In genomic region chr11:78182450-78182849, GRCm38 (mm10) we compare ENCODE assay signal across 8 mouse cellular contexts. TPM values are rescaled to one million over a fixed set of nuclear protein-coding genes. Genes with fewer than 3 reads are reported as not detected.
DNase-seq lines count a peak whose midpoint lies in the region; ATAC-seq and TF ChIP-seq lines count a peak whose summit lies in the region.

No protein-coding gene starts in this region.

- peaks cover 11% of the 10 kb centered on the region for H3K27me3 ChIP-seq in megakaryocyte, embryonic 14.5 days (replicated peaks)
- H3K27me3 ChIP-seq in forebrain, embryonic 10.5 days (ENCODE audit: poor library complexity, severe bottlenecking): no peaks in the 10 kb centered on the region
- no peaks in the 10 kb centered on the region for H3K27me3 ChIP-seq in limb, embryonic 12.5 days
- no peaks in the 10 kb centered on the region for H3K27me3 ChIP-seq in small intestine, adult 2 months (ENCODE audit: control insufficient read depth, insufficient read depth, low read length)

- H3K27ac ChIP-seq in forebrain, embryonic 10.5 days: peak overlapping the region; percentile 99
- H3K27ac ChIP-seq in limb, embryonic 12.5 days: no peak overlapping the region; the same call in 1 of the 2 replicates
- no peak overlapping the region for H3K27ac ChIP-seq in small intestine, adult 2 months (ENCODE audit: insufficient read depth, low read depth, low read length)

- peak overlapping the region; percentile 96 for H3K4me3 ChIP-seq in megakaryocyte, embryonic 14.5 days (replicated peaks)
- H3K4me3 ChIP-seq in forebrain, embryonic 10.5 days: peak overlapping the region; percentile 96
- peak overlapping the region; percentile 88 for H3K4me3 ChIP-seq in limb, embryonic 12.5 days (replicated peaks)
- H3K4me3 ChIP-seq in small intestine, adult 2 months (ENCODE audit: low read depth, low read length): peak overlapping the region; percentile 74

- H3K4me1 ChIP-seq in megakaryocyte, embryonic 14.5 days: peaks cover 56% of the 10 kb centered on the region
- H3K4me1 ChIP-seq in forebrain, embryonic 10.5 days: peaks cover 57% of the 10 kb centered on the region
- H3K4me1 ChIP-seq in limb, embryonic 12.5 days (replicated peaks): peaks cover 46% of the 10 kb centered on the region
- peaks cover 9% of the 10 kb centered on the region; the same call in 1 of the 2 replicates for H3K4me1 ChIP-seq in small intestine, adult 2 months (ENCODE audit: control insufficient read depth, insufficient read depth, insufficient read length, low read length)

- TF ChIP-seq CTCF in small intestine, adult 2 months (IDR thresholded peaks at IDR 0.05; ENCODE audit: extremely low read depth, insufficient read length, insufficient replicate concordance, low read depth, low read length): no peak

- DNase-seq in forebrain, embryonic 10.5 days (ENCODE audit: extremely low spot score, low spot score): no peak
- DNase-seq in urinary bladder, postnatal 25 days (ENCODE audit: low spot score): no peak
- no peak for DNase-seq in layer of hippocampus, adult 9-10 months (ENCODE audit: low spot score)

- peaks cover 33% of the 10 kb centered on the region for H3K36me3 ChIP-seq in megakaryocyte, embryonic 14.5 days (replicated peaks; ENCODE audit: low read length)
- H3K36me3 ChIP-seq in forebrain, embryonic 10.5 days (replicated peaks): peaks cover 38% of the 10 kb centered on the region
- peaks cover 30% of the 10 kb centered on the region for H3K36me3 ChIP-seq in limb, embryonic 12.5 days
- peaks cover 19% of the 10 kb centered on the region for H3K36me3 ChIP-seq in small intestine, adult 2 months (ENCODE audit: control insufficient read depth, insufficient read depth, low read length)

- H3K9ac ChIP-seq in limb, embryonic 12.5 days (replicated peaks): peak overlapping the region; percentile 92

- H3K9me3 ChIP-seq in megakaryocyte, embryonic 14.5 days: no peaks in the 10 kb centered on the region
- H3K9me3 ChIP-seq in forebrain, embryonic 10.5 days: no peaks in the 10 kb centered on the region
- H3K9me3 ChIP-seq in limb, embryonic 12.5 days: no peaks in the 10 kb centered on the region

- 13% methylated on average over 7 of the region's 7 CpGs for WGBS in forebrain, embryonic 10.5 days
- 5% methylated on average over 7 of the region's 7 CpGs for WGBS in limb, embryonic 12.5 days
- 3% methylated on average over 7 of the region's 7 CpGs for WGBS in small intestine, adult 2 months

- ATAC-seq in megakaryocyte, adult 5-6 weeks (ENCODE audit: poor library complexity, severe bottlenecking): no peak
- no peak for ATAC-seq in limb, embryonic 12.5 days (ENCODE audit: insufficient number of reproducible peaks, insufficient read depth, low FRiP score, low TSS enrichment, low read depth)
- ATAC-seq in monocyte, adult 5-6 weeks (replicated peaks; ENCODE audit: insufficient number of reproducible peaks, low FRiP score, low TSS enrichment, poor library complexity, severe bottlenecking): no peak

- no peak for TF ChIP-seq POLR2A in small intestine, adult 2 months (IDR thresholded peaks at IDR 0.05; ENCODE audit: low read depth, low read length)

- peak overlapping the region; percentile 72 for H3K4me2 ChIP-seq in limb, embryonic 12.5 days

RNA-seq across cellular contexts. Expression of gene Rpl23a, which starts 0.9 kb away (rescaled TPM):
- 151 and 1,521 TPM in 2 replicates for polyA plus RNA-seq in megakaryocyte, embryonic 14.5 days (2012; ENCODE audit: insufficient read depth, low replicate concordance)
- 2,467 and 2,664 TPM in 2 replicates for total RNA-seq in megakaryocyte, adult 5-6 weeks (2015)
- total RNA-seq in megakaryocyte, adult 5-6 weeks (2017): 2,641 and 2,675 TPM in 2 replicates
- 1,073 and 1,096 TPM in 2 replicates for polyA plus RNA-seq in forebrain, embryonic 10.5 days (2016; fragmentation: Nextera tagmentation; extraction: Ambion mirVana)
- 1,381 and 1,432 TPM in 2 replicates for polyA plus RNA-seq in limb, embryonic 12.5 days (2016; fragmentation: Nextera tagmentation; extraction: Ambion mirVana)
- 31.9 and 66.4 TPM in 2 replicates for polyA plus RNA-seq in small intestine, adult 2 months (2012; rRNA removed)
- 1,700 to 2,580 TPM (median 2,203 TPM) in 3 replicates for total RNA-seq in monocyte, adult 5-6 weeks (2017)

RNA-seq across cellular contexts. Expression of gene Rab34, which starts 5.8 kb away (rescaled TPM):
- 4.5 TPM in 1 of 2 replicates, not detected in the other for polyA plus RNA-seq in megakaryocyte, embryonic 14.5 days (2012; ENCODE audit: insufficient read depth, low replicate concordance)
- total RNA-seq in megakaryocyte, adult 5-6 weeks (2015): not detected in 2 replicates
- 1.3 TPM in 1 of 2 replicates, not detected in the other for total RNA-seq in megakaryocyte, adult 5-6 weeks (2017)
- polyA plus RNA-seq in forebrain, embryonic 10.5 days (2016; fragmentation: Nextera tagmentation; extraction: Ambion mirVana): 70.7 and 73.3 TPM in 2 replicates
- 149 and 157 TPM in 2 replicates for polyA plus RNA-seq in limb, embryonic 12.5 days (2016; fragmentation: Nextera tagmentation; extraction: Ambion mirVana)
- polyA plus RNA-seq in small intestine, adult 2 months (2012; rRNA removed): 12.2 and 13.0 TPM in 2 replicates
- not detected in 3 replicates for total RNA-seq in monocyte, adult 5-6 weeks (2017)

RNA-seq across cellular contexts. Expression of gene Tlcd1, which starts 5.9 kb away (rescaled TPM):
- polyA plus RNA-seq in megakaryocyte, embryonic 14.5 days (2012; ENCODE audit: insufficient read depth, low replicate concordance): 35.9 and 67.9 TPM in 2 replicates
- 0.76 and 2.8 TPM in 2 replicates for total RNA-seq in megakaryocyte, adult 5-6 weeks (2015)
- 1.0 and 1.3 TPM in 2 replicates for total RNA-seq in megakaryocyte, adult 5-6 weeks (2017)
- polyA plus RNA-seq in forebrain, embryonic 10.5 days (2016; fragmentation: Nextera tagmentation; extraction: Ambion mirVana): 10.0 and 11.3 TPM in 2 replicates
- polyA plus RNA-seq in limb, embryonic 12.5 days (2016; fragmentation: Nextera tagmentation; extraction: Ambion mirVana): 11.6 and 11.9 TPM in 2 replicates
- 15.0 and 15.3 TPM in 2 replicates for polyA plus RNA-seq in small intestine, adult 2 months (2012; rRNA removed)
- 2.5 to 4.6 TPM (median 2.9 TPM) in 3 replicates for total RNA-seq in monocyte, adult 5-6 weeks (2017)

RNA-seq across cellular contexts. Expression of gene Nek8, which starts 6.0 kb away (rescaled TPM):
- 1.3 and 2.2 TPM in 2 replicates for polyA plus RNA-seq in megakaryocyte, embryonic 14.5 days (2012; ENCODE audit: insufficient read depth, low replicate concordance)
- total RNA-seq in megakaryocyte, adult 5-6 weeks (2015): 2.4 and 8.6 TPM in 2 replicates
- 2.1 and 6.9 TPM in 2 replicates for total RNA-seq in megakaryocyte, adult 5-6 weeks (2017)
- polyA plus RNA-seq in forebrain, embryonic 10.5 days (2016; fragmentation: Nextera tagmentation; extraction: Ambion mirVana): 10.6 and 11.7 TPM in 2 replicates
- polyA plus RNA-seq in limb, embryonic 12.5 days (2016; fragmentation: Nextera tagmentation; extraction: Ambion mirVana): 18.3 and 20.4 TPM in 2 replicates
- polyA plus RNA-seq in small intestine, adult 2 months (2012; rRNA removed): 5.0 and 6.6 TPM in 2 replicates
- 2.5 to 4.3 TPM (median 2.8 TPM) in 3 replicates for total RNA-seq in monocyte, adult 5-6 weeks (2017)

RNA-seq across cellular contexts. Expression of gene Proca1, which starts 10.7 kb away (rescaled TPM):
- 0.22 TPM in 1 of 2 replicates, not detected in the other for polyA plus RNA-seq in megakaryocyte, embryonic 14.5 days (2012; ENCODE audit: insufficient read depth, low replicate concordance)
- 0.62 and 1.6 TPM in 2 replicates for total RNA-seq in megakaryocyte, adult 5-6 weeks (2015)
- total RNA-seq in megakaryocyte, adult 5-6 weeks (2017): 1.1 and 1.3 TPM in 2 replicates
- 0.91 and 1.5 TPM in 2 replicates for polyA plus RNA-seq in forebrain, embryonic 10.5 days (2016; fragmentation: Nextera tagmentation; extraction: Ambion mirVana)
- 1.9 and 2.7 TPM in 2 replicates for polyA plus RNA-seq in limb, embryonic 12.5 days (2016; fragmentation: Nextera tagmentation; extraction: Ambion mirVana)
- 0.11 TPM in 1 of 2 replicates, not detected in the other for polyA plus RNA-seq in small intestine, adult 2 months (2012; rRNA removed)
- not detected in 3 replicates for total RNA-seq in monocyte, adult 5-6 weeks (2017)
